Mouse (Mus musculus): Measurements from ENCODE around the gene Tiam1. TPM values are rescaled to one million over a fixed set of nuclear protein-coding genes. Genes with fewer than 3 reads are reported as not detected.

The Tiam1 gene
- polyA plus RNA-seq, 1 experiment: not detected

- no peak for TF ChIP-seq CTCF (IDR thresholded peaks at IDR 0.05; ENCODE audit: insufficient read depth, low read depth, low read length)
- no peak for TF ChIP-seq POLR2A (IDR thresholded peaks at IDR 0.05; ENCODE audit: insufficient read depth, low read depth, low read length)
- no peak overlapping the region for H3K27ac ChIP-seq (ENCODE audit: insufficient read depth, low read depth, low read length)
- H3K4me1 ChIP-seq (ENCODE audit: control insufficient read depth, insufficient read depth, low read length): peaks cover 31% of the 10 kb centered on the region
- no peak overlapping the region for H3K4me3 ChIP-seq (ENCODE audit: insufficient read depth, low read depth, low read length)
- 67% methylated on average over 8 of the region's 8 CpGs for WGBS
Measured at GRCm38 (mm10) chr16:90128361-90128760, 15.2 kb downstream of the Tiam1 start.

GRCm38 (mm10) chr16:90125318-90126314 lies 18.0 kb downstream of the Tiam1 start:
- peaks cover 36% of the 10 kb centered on the region for H3K4me1 ChIP-seq (ENCODE audit: control insufficient read depth, insufficient read depth, low read length)
- H3K27ac ChIP-seq (ENCODE audit: insufficient read depth, low read depth, low read length): no peak overlapping the region
- no peak for TF ChIP-seq CTCF (IDR thresholded peaks at IDR 0.05; ENCODE audit: insufficient read depth, low read depth, low read length)
- no peak for TF ChIP-seq POLR2A (IDR thresholded peaks at IDR 0.05; ENCODE audit: insufficient read depth, low read depth, low read length)
- WGBS: 74% methylated on average over 21 of the region's 21 CpGs
- no peak overlapping the region for H3K4me3 ChIP-seq (ENCODE audit: insufficient read depth, low read depth, low read length)

DNA sequence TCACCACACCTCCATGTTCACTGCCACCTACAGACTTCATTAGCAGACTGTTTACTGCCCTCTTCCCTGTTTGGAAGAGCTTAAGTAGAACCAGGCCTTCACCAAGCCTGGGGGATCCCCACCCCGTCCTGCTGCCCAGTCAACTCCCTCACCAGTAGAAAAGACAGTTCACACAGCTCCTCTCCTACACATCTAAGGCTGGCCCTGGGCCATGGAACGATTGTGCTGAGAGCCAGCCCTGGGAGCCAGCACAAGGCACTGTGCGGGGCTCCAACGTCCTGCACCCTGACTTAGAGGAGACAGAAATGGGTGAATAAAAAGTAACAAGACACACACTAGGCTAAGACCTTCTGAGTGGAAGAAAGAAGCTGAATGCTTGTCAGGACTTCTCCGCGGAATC lies 20.5 kb downstream of the Tiam1 start:
- H3K4me3 ChIP-seq (ENCODE audit: insufficient read depth, low read depth, low read length): no peak overlapping the region
- no peak for TF ChIP-seq POLR2A (IDR thresholded peaks at IDR 0.05; ENCODE audit: insufficient read depth, low read depth, low read length)
- TF ChIP-seq CTCF (IDR thresholded peaks at IDR 0.05; ENCODE audit: insufficient read depth, low read depth, low read length): no peak
- no peak overlapping the region for H3K27ac ChIP-seq (ENCODE audit: insufficient read depth, low read depth, low read length)
- H3K4me1 ChIP-seq (ENCODE audit: control insufficient read depth, insufficient read depth, low read length): peaks cover 30% of the 10 kb centered on the region
- 57% methylated on average over 6 of the region's 6 CpGs for WGBS

DNA sequence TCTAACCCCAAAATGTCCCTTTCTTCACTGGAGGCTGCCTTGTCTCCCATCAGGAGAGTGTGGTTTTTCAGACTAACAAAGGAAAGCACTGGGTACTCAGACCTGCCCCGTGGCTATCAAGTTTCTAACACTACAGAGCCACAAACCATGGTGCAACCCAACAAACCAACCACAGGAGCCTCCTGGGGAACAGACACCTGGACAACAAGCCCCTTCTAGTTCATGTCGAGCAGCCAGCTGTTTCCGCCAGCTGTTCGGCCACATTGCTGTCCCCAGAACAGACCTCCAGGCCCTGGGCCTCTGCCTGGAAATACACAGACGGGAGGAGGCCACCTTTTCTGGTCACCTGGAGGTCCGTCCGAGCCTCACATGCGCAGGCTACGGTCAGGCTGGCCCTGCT lies 21.1 kb downstream of the Tiam1 start:
- H3K4me3 ChIP-seq (ENCODE audit: insufficient read depth, low read depth, low read length): no peak overlapping the region
- TF ChIP-seq CTCF (IDR thresholded peaks at IDR 0.05; ENCODE audit: insufficient read depth, low read depth, low read length) (no peak), POLR2A (IDR thresholded peaks at IDR 0.05; ENCODE audit: insufficient read depth, low read depth, low read length) (no peak)
- H3K27ac ChIP-seq (ENCODE audit: insufficient read depth, low read depth, low read length): no peak overlapping the region
- WGBS: 91% methylated on average over 9 of the region's 9 CpGs
- H3K4me1 ChIP-seq (ENCODE audit: control insufficient read depth, insufficient read depth, low read length): peaks cover 30% of the 10 kb centered on the region

GRCm38 (mm10) chr16:90121799-90122198 lies 21.8 kb downstream of the Tiam1 start:
- TF ChIP-seq POLR2A (IDR thresholded peaks at IDR 0.05; ENCODE audit: insufficient read depth, low read depth, low read length) (no peak), CTCF (IDR thresholded peaks at IDR 0.05; ENCODE audit: insufficient read depth, low read depth, low read length) (no peak)
- 85% methylated on average over 13 of the region's 13 CpGs for WGBS

GRCm38 (mm10) chr16:90119969-90120368 lies 23.6 kb downstream of the Tiam1 start:
- no peak overlapping the region for H3K27ac ChIP-seq (ENCODE audit: insufficient read depth, low read depth, low read length)
- H3K4me3 ChIP-seq (ENCODE audit: insufficient read depth, low read depth, low read length): no peak overlapping the region
- no peak for TF ChIP-seq CTCF (IDR thresholded peaks at IDR 0.05; ENCODE audit: insufficient read depth, low read depth, low read length)
- TF ChIP-seq POLR2A (IDR thresholded peaks at IDR 0.05; ENCODE audit: insufficient read depth, low read depth, low read length): no peak
- 95% methylated on average over 4 of the region's 4 CpGs for WGBS
- peaks cover 23% of the 10 kb centered on the region for H3K4me1 ChIP-seq (ENCODE audit: control insufficient read depth, insufficient read depth, low read length)

More at GRCm38 (mm10) chr16:90121799-90122198, 21.8 kb downstream of the Tiam1 start:
- H3K4me1 ChIP-seq (ENCODE audit: control insufficient read depth, insufficient read depth, low read length): peaks cover 30% of the 10 kb centered on the region
- no peak overlapping the region for H3K27ac ChIP-seq (ENCODE audit: insufficient read depth, low read depth, low read length)
- no peak overlapping the region for H3K4me3 ChIP-seq (ENCODE audit: insufficient read depth, low read depth, low read length)

DNA sequence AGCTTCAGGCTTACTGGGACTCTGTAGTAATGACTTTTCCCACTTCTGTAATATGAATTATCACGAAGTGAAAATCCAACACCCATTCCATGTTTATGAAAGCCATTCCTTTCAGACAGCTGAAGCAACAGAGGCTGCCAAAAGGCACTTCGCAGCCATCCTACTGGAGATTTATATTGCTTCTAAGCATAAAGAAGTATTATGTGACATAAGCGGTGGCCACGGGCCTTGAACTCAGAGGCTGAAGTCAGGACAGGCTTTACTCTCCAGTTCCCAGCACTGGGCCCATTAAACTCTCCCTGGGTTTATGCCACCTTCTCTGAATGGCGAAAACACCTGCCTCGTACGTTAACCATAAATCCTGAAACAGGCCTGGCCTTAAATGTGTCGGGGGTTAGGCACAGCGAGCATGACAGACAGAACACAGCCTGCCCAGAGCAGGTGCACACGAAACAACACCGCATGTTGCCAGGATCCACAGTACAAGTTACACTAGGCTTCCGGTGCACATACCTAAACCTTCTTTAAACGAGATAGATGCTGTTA lies 26.9 kb downstream of the Tiam1 start:
- no peak overlapping the region for H3K27ac ChIP-seq (ENCODE audit: insufficient read depth, low read depth, low read length)
- H3K4me3 ChIP-seq (ENCODE audit: insufficient read depth, low read depth, low read length): no peak overlapping the region
- WGBS: 93% methylated on average over 13 of the region's 13 CpGs
- TF ChIP-seq POLR2A (IDR thresholded peaks at IDR 0.05; ENCODE audit: insufficient read depth, low read depth, low read length) (no peak), CTCF (IDR thresholded peaks at IDR 0.05; ENCODE audit: insufficient read depth, low read depth, low read length) (no peak)
- peaks cover 15% of the 10 kb centered on the region for H3K4me1 ChIP-seq (ENCODE audit: control insufficient read depth, insufficient read depth, low read length)

DNA sequence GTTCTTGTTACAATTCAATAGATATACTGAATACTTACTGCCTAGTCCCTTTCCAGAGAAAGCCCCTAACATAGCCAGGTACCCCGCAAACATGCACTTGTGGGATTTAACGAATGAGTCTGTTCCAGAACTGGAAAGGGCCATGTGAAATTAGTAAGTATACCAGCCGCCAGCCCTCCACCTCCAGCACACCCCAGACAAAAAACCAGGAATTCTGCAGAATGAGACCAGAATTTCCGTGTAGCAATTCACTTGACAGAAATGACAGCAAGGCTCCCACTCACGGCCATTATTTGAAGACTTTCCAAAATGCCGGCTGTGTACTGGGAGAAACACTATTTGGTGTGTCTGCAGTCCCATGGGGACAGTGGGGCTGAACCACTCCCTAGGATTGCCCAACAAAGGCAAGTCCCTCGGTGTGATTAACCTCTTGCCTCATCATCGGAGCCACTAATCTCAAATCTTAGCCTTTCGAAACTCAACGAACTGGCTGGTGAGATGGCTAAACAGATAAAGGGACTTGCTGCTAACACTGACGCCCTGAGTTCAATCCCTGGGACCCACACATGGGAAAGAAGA lies 30.9 kb downstream of the Tiam1 start:
- no peak overlapping the region for H3K27ac ChIP-seq (ENCODE audit: insufficient read depth, low read depth, low read length)
- H3K4me1 ChIP-seq (ENCODE audit: control insufficient read depth, insufficient read depth, low read length): peaks cover 10% of the 10 kb centered on the region
- TF ChIP-seq CTCF (IDR thresholded peaks at IDR 0.05; ENCODE audit: insufficient read depth, low read depth, low read length) (no peak), POLR2A (IDR thresholded peaks at IDR 0.05; ENCODE audit: insufficient read depth, low read depth, low read length) (no peak)
- H3K4me3 ChIP-seq (ENCODE audit: insufficient read depth, low read depth, low read length): no peak overlapping the region
- 76% methylated on average over 11 of the region's 11 CpGs for WGBS

DNA sequence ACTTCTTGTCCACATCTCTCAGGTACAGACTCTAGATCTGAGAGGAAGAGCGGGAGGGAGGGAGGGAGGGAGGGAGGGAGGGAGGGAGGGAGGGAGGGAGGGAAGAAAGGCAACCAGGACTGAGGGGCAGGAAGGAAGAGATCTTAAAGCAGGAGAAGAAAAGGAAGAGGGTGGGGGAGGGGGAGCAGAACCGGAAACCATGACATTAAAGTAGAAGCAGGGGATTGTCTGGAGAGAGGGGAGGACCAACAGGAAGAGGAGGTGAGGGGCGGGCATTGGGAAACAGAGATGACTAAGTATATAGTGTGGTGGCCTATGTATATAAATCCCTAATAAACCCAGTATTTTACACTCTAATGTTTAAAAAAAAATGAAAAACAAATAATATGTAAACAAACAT lies 34.1 kb downstream of the Tiam1 start:
- TF ChIP-seq CTCF (IDR thresholded peaks at IDR 0.05; ENCODE audit: insufficient read depth, low read depth, low read length) (no peak), POLR2A (IDR thresholded peaks at IDR 0.05; ENCODE audit: insufficient read depth, low read depth, low read length) (no peak)
- H3K4me3 ChIP-seq (ENCODE audit: insufficient read depth, low read depth, low read length): no peak overlapping the region
- H3K27ac ChIP-seq (ENCODE audit: insufficient read depth, low read depth, low read length): no peak overlapping the region
- H3K4me1 ChIP-seq (ENCODE audit: control insufficient read depth, insufficient read depth, low read length): peaks cover 26% of the 10 kb centered on the region
- WGBS: 56% methylated on average over 2 of the region's 3 CpGs
